9 mouse cellular contexts compared by ENCODE assay signal in genomic region chr15:85016951-85017664, GRCm38 (mm10). TPM values are rescaled to one million over a fixed set of nuclear protein-coding genes. Genes with fewer than 3 reads are reported as not detected.
DNase-seq lines count a peak whose midpoint lies in the region; ATAC-seq and TF ChIP-seq lines count a peak whose summit lies in the region.
"Had no signal": no experiment of that assay in that cellular context is flagged by ENCODE, and none has a peak within 500 bp of the region (broad histone marks: within the 10 kb centered on the region; RNA-seq: fewer than 3 reads in every experiment).

TSS of gene Upk3a (plus strand) at chr15:85017141.

- no peak within 1 kb of the TSS for H3K27ac ChIP-seq in embryonic facial prominence, embryonic 12.5 days
- no peak within 1 kb of the TSS for H3K27ac ChIP-seq in kidney, adult 2 months (ENCODE audit: insufficient read depth, low read depth, low read length)

- DNase-seq in cerebellum, adult 11-12 months = peak; percentile 27
- DNase-seq in cerebellum, postnatal 4 days (ENCODE audit: low spot score in 2 of 2) = no peak
- peak; percentile 61 for DNase-seq in kidney, adult 2 months
- peak; percentile 79 for DNase-seq in lung, postnatal 36 days
- DNase-seq in thymus, postnatal 36 days = peak; percentile 29 to 49
- DNase-seq in spleen, postnatal 4 days (ENCODE audit: low spot score in 2 of 2) = no peak
- no peak for DNase-seq in embryo, embryonic 9.5 days (ENCODE audit: extremely low spot score)

- ATAC-seq in embryonic facial prominence, embryonic 12.5 days (ENCODE audit: insufficient number of reproducible peaks, insufficient read depth, low FRiP score, low TSS enrichment) = 0 out of 2 replicates have a peak, but pooled peaks have one; percentile 48

- H3K9me3 ChIP-seq in embryonic facial prominence, embryonic 12.5 days = no peaks in the 10 kb centered on the region

- H3K4me3 ChIP-seq in embryonic facial prominence, embryonic 12.5 days = no peak within 1 kb of the TSS
- no peak within 1 kb of the TSS for H3K4me3 ChIP-seq in kidney, adult 2 months (ENCODE audit: insufficient read depth, low read depth, low read length)

- no peak for TF ChIP-seq POLR2A in kidney, adult 2 months (IDR thresholded peaks at IDR 0.05; ENCODE audit: low read depth, low read length)

- H3K36me3 ChIP-seq in embryonic facial prominence, embryonic 12.5 days = no peaks in the 10 kb centered on the region
- H3K36me3 ChIP-seq in kidney, adult 2 months (ENCODE audit: control insufficient read depth, insufficient read depth, low read length) = no peaks in the 10 kb centered on the region

- H3K4me1 ChIP-seq in embryonic facial prominence, embryonic 12.5 days = peaks cover 13% of the 10 kb centered on the region
- no peaks in the 10 kb centered on the region; the same call in 1 of the 2 replicates for H3K4me1 ChIP-seq in kidney, adult 2 months (ENCODE audit: control insufficient read depth, insufficient read depth, low read length)

- TF ChIP-seq CTCF in kidney, adult 2 months (conservative IDR thresholded peaks at IDR 0.05; ENCODE audit: insufficient read depth, insufficient read length, low read depth, low read length) = no peak

- H3K4me2 ChIP-seq in embryonic facial prominence, embryonic 12.5 days (replicated peaks) = no peak within 1 kb of the TSS

- H3K27me3 ChIP-seq in embryonic facial prominence, embryonic 12.5 days = peaks cover 22% of the 10 kb centered on the region
- no peaks in the 10 kb centered on the region for H3K27me3 ChIP-seq in kidney, adult 2 months (replicated peaks; ENCODE audit: control insufficient read depth, insufficient read depth, low read length)

- WGBS in embryonic facial prominence, embryonic 12.5 days = 7% methylated on average over 21 of the region's 21 CpGs
- 13% methylated on average over 21 of the region's 21 CpGs for WGBS in kidney, adult 2 months

- no peak within 1 kb of the TSS for H3K9ac ChIP-seq in embryonic facial prominence, embryonic 12.5 days

RNA-seq across cellular contexts. Expression of gene Upk3a, which starts in this region (rescaled TPM):
- 0.34 and 0.35 TPM in 2 replicates for polyA plus RNA-seq in embryonic facial prominence, embryonic 12.5 days (2016; fragmentation: Nextera tagmentation; extraction: Ambion mirVana)
- 19.6 and 24.9 TPM in 2 replicates for polyA plus RNA-seq in kidney, adult 2 months (2012; rRNA removed)
- polyA plus RNA-seq: C2C12 had no signal

Comparison
In these comparisons a context has a peak if more than half of its experiments do, and no peak if none do; other contexts are left out.
1. RNA of gene Upk3a (polyA plus RNA-seq): 19.6 to 24.9 TPM in kidney, adult 2 months; 0.34 to 0.35 TPM in embryonic facial prominence, embryonic 12.5 days; every median in the first group is over 10 times any median in the second.
2. DNase-seq: peak in cerebellum, adult 11-12 months (single experiment), kidney, adult 2 months (single experiment), lung, postnatal 36 days (single experiment) and thymus, postnatal 36 days (2 of 2); none in cerebellum, postnatal 4 days (0 of 2), spleen, postnatal 4 days (0 of 2) and embryo, embryonic 9.5 days (single experiment).
3. Peak in ATAC-seq in embryonic facial prominence, embryonic 12.5 days; RNA of the gene not detected or under 1 TPM.